Mouse (Mus musculus) brain, adult 2 months (tissue): Measurements from ENCODE around the gene Pole3.

ENCODE experiments used
- DNase-seq: peaks from one replicate; pipeline ENCODE4 v3.0.0; 2011; ENCODE audit warnings: low read depth, low spot score

Gene Pole3

DNA sequence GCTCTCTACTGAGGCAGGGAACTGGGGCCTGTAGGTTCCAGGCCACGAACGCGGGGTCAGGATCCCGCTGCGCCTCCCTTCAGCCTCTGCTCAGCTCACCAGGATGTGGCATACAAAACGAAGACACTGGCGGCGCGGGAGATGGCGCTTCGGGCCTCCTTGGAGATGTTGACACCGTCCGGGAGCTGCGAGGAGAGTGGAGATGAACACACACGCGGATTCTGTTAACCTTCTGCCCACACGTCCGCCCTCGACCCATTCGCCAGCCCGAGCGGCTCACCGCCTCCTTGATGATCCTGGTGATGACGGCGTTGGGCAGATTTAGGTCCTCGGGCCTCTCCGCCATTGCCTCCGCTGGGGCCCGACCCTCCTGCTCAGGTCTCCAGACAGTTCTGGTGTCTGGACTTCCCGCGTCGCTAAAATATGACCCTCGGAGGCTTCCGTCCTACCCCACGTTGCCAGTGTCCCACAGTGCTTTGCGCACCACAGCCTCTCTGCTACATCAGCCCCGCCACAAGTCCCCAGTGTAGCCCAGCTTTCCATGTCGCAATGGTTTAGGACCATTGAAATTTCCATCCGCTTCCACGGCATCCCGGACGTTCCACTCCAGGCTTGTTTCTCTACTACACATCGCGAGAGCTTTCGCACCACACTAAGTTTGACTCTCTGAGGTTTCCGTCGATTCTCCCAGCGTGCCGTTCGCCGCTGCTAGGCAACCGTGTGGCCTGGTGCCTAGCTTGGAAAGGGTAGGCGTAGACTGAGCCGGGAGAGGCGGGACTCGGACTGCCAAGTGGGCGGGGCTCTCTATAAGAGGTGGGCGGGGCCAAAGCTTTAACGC is at the start of gene Pole3, which contains the start of gene 4933430I17Rik:
TSS of gene Pole3 (minus strand) at position 418 of the 838 bp plus-strand sequence.
TSS of gene 4933430I17Rik (plus strand) at position 719 of the 838 bp plus-strand sequence.
- DNase-seq: peak; percentile 98

DNA sequence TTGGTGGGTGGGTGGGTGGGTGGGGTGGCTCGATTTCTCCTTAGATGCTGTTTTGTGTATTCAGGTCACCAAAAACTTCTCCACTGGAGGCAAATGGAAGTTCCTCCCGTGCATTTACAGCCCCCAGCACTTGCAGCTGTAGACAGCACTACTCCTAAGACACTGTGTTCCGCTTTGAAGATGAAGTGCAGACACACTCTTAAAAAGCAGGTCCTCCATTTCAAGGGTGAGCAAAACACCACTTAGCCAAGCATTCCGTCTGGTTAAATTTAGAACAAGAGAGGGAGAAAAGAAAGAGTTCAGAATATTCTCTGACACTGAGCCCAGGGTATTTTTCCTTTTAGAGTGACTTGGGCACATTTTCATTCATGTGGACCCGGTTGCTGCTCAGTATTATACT is 45.2 kb upstream of the Pole3 start:
- peak; percentile 40 for DNase-seq

DNA sequence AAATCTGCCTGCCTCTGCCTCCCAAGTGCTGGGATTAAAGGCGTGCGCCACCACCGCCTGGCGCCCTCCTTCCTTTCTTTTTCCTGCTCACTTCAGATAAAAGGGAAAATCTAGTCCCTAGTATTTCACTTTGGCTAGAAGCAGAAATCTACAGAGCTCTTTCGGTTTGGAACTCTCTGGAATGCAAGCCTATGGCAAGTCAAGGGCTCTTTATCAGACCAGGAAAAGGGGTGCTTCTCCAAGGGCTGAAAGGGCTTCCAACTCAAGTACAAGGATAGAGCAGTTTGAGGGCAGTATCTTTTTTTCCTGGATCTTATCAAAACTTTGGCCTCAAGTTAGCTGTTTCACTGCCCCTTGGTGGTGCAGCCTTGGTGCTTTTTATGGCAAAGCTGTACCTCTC is 44.7 kb upstream of the Pole3 start:
- no peak for DNase-seq

DNA sequence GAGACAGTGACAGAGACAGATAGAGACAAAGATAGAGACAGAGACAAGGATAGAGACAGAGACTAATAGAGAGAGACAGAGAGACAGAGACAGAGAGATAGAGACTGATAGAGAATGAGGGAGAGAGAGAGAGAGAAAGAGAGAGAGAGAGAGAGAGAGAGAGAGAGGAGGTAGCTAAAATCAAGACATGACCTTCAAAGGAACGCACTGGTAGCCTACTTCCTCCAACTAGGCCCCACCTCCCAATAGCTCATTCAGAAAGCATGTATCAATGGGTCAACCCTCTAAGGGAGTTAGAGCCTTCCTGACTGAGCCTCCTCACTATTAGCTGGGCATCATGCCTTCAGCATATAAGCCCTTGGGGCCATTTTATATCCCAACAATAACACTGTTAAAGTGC is 43.5 kb upstream of the Pole3 start:
- DNase-seq: no peak

DNA sequence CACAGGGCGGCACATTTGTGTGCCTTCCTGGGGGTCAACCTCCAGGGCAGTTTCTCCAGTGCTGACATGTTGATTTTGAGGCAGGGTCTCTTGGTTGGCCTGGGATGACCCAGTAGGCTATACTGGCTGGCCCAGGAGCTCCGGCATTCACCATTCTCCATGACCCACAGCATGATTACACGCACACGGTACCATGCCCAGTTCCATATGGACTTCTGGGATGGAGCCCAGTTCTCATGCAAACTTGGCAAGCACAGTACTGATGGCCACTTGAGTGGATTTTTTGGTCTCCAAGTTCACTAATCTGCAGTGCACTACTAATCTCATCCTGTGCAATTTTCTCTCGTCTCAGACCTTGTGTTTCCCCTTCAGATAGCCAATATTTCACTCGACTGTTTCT is 42.8 kb upstream of the Pole3 start:
- DNase-seq: peak; percentile 86

DNA sequence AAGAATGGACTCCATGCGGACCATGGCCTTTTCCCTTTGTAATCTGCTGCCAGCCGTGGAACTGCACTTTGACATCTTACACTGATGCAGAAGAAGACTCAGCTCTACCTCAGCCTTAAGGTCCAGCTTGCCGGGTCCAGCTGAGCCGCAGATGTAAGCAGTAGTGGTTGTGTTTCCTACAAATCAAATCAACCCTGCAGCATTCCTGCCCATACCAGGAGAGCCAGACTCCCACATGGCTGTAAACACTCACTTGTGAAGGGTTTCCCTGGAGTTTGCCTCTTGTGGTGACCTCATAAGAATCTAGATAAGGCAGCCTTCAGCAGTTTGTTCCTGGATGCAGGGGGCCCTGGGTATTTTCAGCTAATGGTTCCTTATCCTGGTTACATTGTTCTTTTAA is 41.7 kb upstream of the Pole3 start:
- DNase-seq: no peak

DNA sequence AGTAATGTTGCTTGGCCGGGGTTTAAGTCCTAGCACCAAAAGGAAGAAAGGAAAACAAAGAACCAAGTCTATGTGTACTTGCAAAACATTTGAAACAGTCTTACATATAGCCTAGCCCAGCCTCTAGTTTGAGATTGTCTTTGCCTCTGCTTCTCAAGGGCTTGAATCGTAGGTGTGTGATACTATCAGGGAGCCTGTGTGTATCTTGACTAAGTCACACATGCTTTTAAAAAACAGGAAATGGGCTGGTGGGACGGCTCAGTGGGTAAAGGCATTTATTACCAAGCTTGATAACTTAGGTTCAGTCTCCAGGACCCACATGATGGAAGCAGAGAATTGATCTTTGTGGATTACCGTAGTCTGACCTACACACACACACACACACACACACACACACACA is 37.1 kb upstream of the Pole3 start:
- no peak for DNase-seq

DNA sequence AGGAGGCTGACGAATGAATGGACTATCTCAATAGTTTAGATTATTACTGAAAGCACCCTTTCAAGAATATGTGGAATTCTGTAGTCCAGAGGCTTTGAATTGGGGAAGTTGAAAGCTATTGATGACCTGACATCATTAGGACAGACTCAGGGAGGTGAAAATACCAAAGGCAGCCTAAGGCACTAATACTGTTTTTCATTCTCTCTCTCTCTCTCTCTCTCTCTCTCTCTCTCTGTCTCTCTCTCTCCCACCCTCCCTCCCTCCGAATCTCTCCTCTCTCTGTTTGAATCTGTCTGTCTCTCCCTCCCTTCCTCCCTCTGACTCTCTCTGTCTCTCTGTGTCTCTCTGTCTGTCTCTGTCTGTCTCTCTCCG is 36.7 kb upstream of the Pole3 start:
- no peak for DNase-seq

DNA sequence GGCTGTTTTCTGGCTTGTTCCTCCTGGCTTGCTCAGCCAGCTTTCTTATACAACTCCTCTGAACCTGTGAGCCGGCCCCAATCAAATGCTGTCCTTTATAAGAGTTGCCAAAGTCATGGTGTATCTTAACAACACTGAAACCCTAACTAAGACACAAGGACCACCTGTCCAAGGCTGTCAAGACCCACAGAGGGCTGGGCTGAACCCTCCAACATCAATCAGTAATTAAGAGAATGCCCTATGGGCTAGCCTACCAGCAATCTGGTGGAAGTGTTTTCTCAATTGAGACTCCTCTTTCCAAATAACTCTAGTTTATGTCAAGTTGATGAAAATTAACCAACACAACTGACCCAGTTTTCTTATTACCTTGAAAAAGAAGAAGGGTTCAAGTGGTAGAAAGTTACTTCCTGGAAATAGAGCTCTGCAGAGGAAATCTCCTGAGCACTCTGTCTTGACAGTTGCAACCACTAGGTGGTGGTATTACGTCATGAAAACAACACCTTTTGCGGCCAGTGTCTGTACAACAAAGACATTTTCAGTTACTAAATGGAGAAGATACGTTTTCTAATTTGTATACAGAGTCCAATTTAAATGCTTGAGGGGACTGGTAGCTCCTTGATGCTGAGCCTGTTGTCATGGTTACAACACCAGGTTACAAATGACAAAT is 36.2 kb upstream of the Pole3 start:
- peak; percentile 90 for DNase-seq

DNA sequence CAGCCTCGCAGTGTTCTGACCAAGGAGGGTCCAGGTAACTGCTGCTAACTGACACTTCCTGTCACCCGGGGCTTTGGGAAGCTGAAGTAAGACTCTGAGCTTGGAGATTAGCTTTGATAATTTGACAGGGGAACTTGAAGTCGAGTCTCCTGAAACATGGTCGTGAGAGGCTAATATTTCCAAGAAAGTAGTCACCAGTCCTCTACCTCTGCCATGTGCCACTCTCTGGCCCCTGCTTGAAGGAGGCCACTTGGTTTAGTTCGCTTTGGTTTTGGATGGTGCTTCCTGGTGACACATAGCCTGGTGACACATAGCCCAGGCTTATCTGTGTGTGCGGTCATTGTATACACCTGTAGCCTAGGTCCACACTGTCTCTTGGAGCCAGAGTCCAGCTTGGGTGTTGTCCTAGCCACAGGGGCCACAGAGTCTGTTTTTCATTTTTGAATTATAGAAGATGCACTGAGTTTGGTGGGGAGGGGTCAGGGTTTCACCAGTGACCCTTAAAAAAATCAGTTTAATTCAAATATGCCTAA is 35.0 kb upstream of the Pole3 start, which contains the start of gene Rgs3:
TSS of gene Rgs3 (plus strand) at position 51 of the 533 bp plus-strand sequence.
- no peak for DNase-seq

DNA sequence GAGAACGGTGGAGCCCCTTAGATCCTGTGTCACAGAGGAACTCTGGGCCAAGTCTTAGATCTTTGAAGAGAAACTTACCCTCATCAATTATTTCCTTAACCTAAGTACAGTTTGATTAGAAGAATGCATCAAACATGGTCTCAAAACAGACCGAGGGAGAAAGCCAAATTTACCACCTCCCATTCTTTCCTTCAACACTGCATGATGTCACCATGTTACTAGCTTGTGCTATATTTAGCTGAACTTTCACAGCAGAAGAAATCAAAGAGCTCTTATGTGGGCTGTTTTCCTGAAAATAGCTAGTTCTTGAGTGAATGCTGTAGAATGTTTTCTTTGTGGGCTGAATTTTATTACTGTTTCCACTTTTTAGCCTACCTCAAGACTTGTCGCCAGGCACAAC is 32.6 kb upstream of the Pole3 start:
- peak; percentile 67 for DNase-seq

DNA sequence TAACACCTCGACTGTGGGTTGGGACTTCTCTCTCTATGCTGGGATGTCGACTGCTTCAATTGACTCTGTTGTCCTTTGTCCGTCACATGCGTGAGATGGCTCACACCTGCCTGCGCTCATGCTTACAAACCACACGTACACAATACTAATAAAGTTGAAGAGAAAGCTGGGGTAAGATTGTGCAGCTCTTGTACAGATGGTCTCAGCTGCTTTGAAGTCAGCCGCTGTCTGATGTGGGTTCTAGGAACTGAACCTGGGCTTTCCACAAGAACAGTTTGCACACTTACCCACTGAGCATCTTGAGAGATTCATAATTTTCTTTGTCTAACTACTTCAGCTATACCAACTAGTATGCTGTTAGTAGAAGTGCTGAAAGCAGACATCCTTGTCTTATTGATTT is 27.1 kb upstream of the Pole3 start:
- DNase-seq: no peak

DNA sequence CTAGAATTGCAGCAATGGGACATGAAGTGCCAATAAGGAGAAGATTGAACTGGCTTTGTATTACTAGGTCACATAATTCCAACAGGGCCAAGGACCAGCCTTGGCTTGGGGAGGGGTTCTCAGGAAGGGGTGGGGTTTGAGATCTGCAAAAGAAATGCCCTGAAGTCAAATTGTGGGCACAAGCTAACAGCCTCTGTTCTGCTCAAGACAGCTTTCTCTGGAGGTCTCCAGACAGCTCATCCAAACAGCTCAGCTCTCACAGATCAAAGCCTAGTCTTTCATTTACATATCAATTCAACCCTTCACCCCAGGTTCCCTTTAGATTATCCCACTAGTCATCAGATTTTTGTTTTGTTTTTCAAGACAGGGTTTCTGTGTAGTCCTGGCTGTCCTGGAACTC is 19.9 kb upstream of the Pole3 start:
- no peak for DNase-seq

DNA sequence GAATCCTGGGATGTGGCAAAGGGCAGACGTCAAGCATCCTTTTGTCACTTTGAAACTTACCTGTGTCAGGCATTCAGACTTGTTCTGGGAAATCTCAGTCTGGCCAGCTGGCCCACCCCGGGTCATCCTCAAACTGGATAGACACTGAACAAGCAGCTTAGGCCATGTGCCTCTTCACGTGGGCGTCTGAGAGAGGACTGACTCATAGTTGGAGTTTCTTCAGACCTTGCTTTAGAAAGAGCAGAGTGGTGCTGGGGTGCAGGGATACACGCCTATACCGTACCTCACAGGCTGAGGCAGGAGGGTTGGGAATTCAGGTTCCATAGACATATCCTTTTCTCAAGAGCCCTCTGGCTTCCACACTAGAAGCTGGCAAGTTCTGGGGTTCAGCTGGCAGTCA is 18.9 kb upstream of the Pole3 start:
- DNase-seq: no peak

DNA sequence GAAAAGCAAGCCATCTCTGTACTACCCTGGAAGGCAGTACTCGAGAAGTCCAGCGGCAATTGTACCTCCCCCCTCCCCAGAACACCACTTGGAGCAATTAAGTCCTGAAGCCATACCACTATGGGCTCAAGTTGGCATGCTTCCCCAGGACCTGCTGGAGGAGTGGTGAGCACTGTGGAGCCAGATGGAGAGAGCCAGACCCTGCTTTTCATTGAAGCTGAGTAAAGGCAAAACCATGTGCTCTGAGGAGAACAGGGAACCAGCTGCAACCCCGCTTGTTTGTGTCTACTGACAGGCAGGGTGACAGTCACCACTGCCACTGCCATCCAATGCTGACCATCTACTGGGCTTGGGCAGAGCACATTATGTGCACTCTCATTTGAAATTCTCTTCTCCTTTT is 16.9 kb upstream of the Pole3 start:
- no peak for DNase-seq

DNA sequence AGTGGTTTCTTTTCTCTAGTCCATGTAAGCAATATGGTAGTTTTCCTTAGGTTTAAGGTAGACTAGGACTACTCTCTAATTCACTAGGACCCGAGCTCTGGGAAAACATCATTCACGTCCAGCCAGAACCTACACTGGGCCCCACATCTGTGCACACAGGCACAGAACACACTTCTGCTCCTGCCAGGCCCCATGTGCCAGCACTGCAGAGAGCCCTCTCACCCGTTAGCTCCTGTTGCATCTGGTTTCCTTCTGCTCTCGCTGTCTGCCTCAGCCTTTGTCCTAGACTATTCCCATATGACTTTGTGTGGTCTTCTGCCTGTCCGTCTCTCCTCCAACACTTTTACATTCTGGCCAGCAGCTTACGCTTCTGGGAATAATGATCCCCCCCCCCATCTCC is 8.9 kb upstream of the Pole3 start:
- no peak for DNase-seq

DNA sequence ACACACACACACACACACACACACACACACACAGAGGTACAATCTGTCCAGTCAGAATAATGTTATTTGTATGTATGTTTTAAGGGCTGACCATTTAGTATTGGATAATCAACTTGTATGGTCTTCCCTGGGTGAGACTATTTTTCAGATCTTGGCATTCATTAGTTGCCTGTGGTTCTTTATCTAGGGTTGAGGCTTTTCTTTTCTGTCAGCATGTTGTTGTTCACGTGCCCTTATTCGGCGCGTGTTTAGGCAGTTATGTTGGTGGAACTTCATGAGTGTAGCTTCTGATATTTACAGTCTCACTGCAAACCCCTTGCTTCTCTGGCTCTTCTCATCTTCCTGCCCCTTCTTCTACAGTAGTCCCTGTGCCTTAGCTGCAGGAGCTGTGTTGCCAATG is 2.8 kb upstream of the Pole3 start:
- no peak for DNase-seq

DNA sequence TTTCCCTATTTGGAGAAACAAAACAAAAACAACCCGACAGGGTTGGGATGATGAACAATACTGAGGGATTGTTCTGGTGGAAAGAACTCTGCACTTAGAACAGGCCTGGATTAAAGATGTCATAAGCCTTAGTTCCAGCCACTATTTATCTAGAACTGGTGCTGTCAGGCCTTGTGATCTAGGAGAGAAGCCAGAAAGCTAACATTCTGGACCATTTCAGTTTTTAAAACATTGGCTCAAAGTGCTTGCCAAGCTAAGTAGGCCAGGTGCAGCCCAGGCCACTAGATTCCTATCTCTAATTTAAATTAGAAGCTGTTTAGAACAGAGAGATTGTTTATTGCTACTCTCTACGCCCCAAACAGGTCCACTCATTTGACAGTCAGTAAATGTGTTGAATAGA is 1.4 kb upstream of the Pole3 start:
- no peak for DNase-seq

DNA sequence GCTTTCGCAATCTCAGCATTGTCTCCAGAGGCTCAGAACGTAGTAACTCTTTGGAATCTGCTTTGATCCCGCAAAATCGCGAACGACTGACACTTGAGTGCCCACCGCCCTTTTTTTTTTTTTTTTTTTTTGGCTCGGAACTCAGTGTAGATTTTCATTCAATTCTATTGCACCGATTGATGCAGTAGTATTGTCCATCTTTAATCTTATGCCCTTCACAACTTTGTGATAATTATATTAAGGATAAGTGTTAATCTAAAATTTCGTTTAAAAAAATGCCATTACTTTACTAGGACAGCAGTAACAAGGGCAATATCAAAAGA is 582 bp upstream of the Pole3 start:
- no peak for DNase-seq

DNA sequence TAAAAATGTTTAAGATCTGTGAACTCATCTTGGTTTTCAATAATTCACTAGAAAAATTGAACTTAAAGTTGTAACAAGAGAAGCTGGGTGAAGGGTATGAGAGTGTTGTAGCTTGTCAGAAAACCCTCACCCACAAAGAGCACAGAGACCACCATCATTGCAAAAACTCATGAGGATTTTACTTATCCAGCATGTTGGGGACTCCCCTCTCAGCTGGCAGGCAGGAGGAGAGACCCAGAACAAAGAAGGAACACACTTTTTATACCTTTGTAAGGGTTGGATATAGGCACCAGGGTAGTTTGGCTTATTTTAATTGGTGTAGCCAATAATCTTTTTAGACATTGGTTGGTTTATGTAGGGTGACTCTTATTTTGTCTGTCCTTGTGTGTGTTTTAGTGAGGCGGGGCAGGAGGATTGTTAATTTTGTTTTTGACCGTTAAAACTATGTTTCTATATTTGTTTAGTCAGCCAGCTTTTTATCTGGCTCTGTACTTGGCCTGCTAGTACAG is 3.9 kb downstream of the Pole3 start:
- DNase-seq: no peak

DNA sequence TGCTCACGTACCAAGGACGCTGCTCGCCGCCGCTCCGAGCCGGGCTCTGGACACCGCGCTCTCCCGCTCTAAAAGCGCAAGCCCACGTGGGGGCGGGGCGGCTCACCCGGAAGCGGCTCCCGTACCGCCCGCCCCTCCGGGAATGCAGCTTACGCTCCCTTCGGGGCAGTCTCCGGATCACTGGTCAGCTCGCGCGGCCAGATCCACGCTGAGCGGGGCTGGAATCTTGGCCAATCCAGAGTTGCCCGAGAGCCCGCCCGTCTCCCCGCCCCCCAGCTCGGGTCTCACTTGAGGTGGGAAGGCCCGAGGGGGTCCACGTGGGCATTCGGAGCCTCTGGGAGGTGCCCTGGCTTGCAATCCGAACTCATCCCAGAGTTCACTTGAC is 5.0 kb downstream of the Pole3 start, which contains the start of gene Alad:
TSS of gene Alad (minus strand) at position 70 of the 385 bp plus-strand sequence.
- peak; percentile 96 for DNase-seq

DNA sequence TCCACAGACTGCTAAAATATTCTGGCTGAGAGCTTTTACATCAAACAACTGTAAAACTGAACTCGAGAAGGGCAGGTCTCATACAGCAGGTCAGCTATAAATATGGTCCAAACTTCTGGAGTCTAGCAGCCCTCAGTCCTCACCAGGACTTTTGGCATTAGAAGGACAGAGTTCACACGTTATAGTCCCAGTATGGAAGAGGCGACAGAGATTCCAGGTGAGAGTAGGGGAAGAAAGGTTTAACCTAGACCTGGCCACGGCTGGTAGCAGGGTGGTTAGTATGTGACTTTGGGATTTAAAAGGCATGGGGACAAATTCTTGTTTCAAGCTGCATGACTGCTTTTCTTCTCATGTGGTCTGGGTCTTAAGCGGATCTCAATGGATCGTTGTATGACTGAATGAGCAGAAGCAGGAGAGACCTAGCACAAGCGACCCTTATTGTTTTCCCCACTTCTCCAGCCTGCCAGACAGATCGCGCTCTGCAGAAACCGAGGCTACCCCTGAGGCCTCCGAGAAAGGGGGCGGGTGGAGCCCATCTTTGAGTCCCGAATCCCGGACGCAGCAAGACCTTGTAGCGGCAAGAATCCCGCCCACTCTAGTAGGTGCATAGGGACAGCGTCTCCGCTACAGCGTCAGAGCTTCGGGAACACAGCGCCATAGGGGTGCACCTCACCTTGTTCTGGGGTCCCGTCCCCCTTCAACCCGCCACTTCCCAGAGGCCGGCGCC is 5.6 kb downstream of the Pole3 start:
- no peak for DNase-seq
